Mouse (Mus musculus) CH12.LX (cell line): ENCODE data around the gene Med4.

Experiments used
- CHD1 ChIP-seq: IDR thresholded peaks from 2 replicates; pipeline ENCODE4 v1.6.1; 2012; ENCODE audit warnings: low read depth, low read length, improper control_type of control experiment, inconsistent platforms
- CTCF ChIP-seq, 2 experiments: IDR thresholded peaks in 1 of 2; conservative IDR thresholded peaks in 1 of 2; 2 replicates each; pipeline ENCODE4 v1.5.1; 2011 to 2012; ENCODE audit warnings: low read depth in 2 of 2, low read length in 2 of 2, improper control_type of control experiment in 1 of 2, inconsistent platforms in 1 of 2, mild to moderate bottlenecking in 1 of 2, moderate library complexity in 1 of 2
- E2F4 ChIP-seq: IDR thresholded peaks from 2 replicates; pipeline ENCODE4 v1.6.1; 2011; ENCODE audit warnings: low read depth, low read length, improper control_type of control experiment; ENCODE audit not compliant: insufficient replicate concordance
- EP300 ChIP-seq: IDR thresholded peaks from 2 replicates; pipeline ENCODE4 v1.6.1; 2011; ENCODE audit warnings: low read length, improper control_type of control experiment
- ETS1 ChIP-seq: conservative IDR thresholded peaks from 2 replicates; pipeline ENCODE4 v1.6.1; 2012; ENCODE audit warnings: low read depth, mild to moderate bottlenecking, inconsistent platforms, low read length, improper control_type of control experiment, moderate library complexity
- HCFC1 ChIP-seq: IDR thresholded peaks from 2 replicates; pipeline ENCODE4 v1.6.1; 2012; ENCODE audit warnings: low read depth, mild to moderate bottlenecking, inconsistent platforms, low read length, improper control_type of control experiment
- JUN ChIP-seq: IDR thresholded peaks from 2 replicates; pipeline ENCODE4 v1.6.1; 2011; ENCODE audit warnings: low read depth, mild to moderate bottlenecking, low read length, improper control_type of control experiment, moderate library complexity; ENCODE audit not compliant: insufficient read depth
- MXI1 ChIP-seq: IDR thresholded peaks from 2 replicates; pipeline ENCODE4 v1.6.1; 2011; ENCODE audit warnings: mild to moderate bottlenecking, low read depth, low read length, improper control_type of control experiment
- NELFE ChIP-seq: IDR thresholded peaks from 2 replicates; pipeline ENCODE4 v1.6.1; 2011; ENCODE audit warnings: low read depth, low read length, improper control_type of control experiment
- POLR2A ChIP-seq: IDR thresholded peaks from 2 replicates; pipeline ENCODE4 v1.6.1; 2011; ENCODE audit warnings: low read depth, mild to moderate bottlenecking, improper control_type of control experiment, low read length
- SMC3 ChIP-seq: IDR thresholded peaks from 2 replicates; pipeline ENCODE4 v1.6.1; 2011; ENCODE audit warnings: low read depth, low read length, improper control_type of control experiment
- TBP ChIP-seq: conservative IDR thresholded peaks from 2 replicates; pipeline ENCODE4 v1.6.1; 2011; ENCODE audit warnings: low read depth, low read length, improper control_type of control experiment
- UBTF ChIP-seq: IDR thresholded peaks from 2 replicates; pipeline ENCODE4 v1.6.1; 2012; ENCODE audit warnings: low read depth, mild to moderate bottlenecking, inconsistent platforms, low read length, improper control_type of control experiment, moderate library complexity
- ZC3H11A ChIP-seq: IDR thresholded peaks from 2 replicates; pipeline ENCODE4 v1.6.1; 2012; ENCODE audit warnings: low read depth, mild to moderate bottlenecking, inconsistent platforms, low read length, improper control_type of control experiment

- TF ChIP-seq CTCF (conservative IDR thresholded peaks at IDR 0.05 in 1 of 2, IDR thresholded peaks at IDR 0.05 in 1 of 2; ENCODE audit: low read depth in 2 of 2, low read length in 2 of 2): no peak
- TF ChIP-seq NELFE: no peak
- TF ChIP-seq HCFC1: no peak
- TF ChIP-seq CHD1: no peak
- TF ChIP-seq ZC3H11A: no peak
- no peak for TF ChIP-seq JUN
- no peak for TF ChIP-seq EP300
- TF ChIP-seq ETS1: no peak
- no peak for TF ChIP-seq E2F4
- TF ChIP-seq SMC3: no peak
- TF ChIP-seq POLR2A: no peak
- TF ChIP-seq TBP: no peak
- TF ChIP-seq UBTF: no peak
- no peak for TF ChIP-seq MXI1
Measured at GRCm38 (mm10) chr14:73533755-73534465, 24.1 kb downstream of the Med4 start.
